Comparison of ENCODE assay signal across 8 mouse cellular contexts in the genomic region with DNA sequence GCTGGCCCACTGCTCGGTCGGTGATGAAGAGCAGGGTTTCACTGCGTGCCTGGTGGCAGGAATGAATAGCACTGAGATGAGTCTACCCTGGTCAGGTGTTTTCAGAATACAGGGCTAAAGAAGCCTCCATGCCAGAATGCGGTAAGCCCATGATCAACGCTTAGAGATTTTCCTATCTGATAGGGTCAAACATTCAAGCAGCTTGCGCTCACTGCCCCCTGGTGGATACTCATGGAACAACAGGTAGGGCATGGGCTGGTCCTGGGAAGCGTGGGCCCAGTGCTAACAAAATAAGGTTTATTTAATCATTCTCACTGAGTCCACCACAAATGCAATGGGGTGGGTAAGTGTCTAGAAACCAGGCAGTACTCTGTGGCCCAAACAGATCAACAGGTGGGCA. TPM values are rescaled to one million over a fixed set of nuclear protein-coding genes. Genes with fewer than 3 reads are reported as not detected.
DNase-seq lines count a peak whose midpoint lies in the region; ATAC-seq and TF ChIP-seq lines count a peak whose summit lies in the region.

No protein-coding gene starts in this region.

- in situ Hi-C loops in CH12.LX (cut with MboI; ENCODE audit: low pct_ligation_motif_present, low pct_unique_long_range_greater_than_20kb, low sequenced_read_pairs), result loop anchor here (5.0 kb wide), 1 partner anchor 95 kb away; a partner anchor contains a TSS

- no peak overlapping the region for H3K9ac ChIP-seq in CH12.LX (ENCODE audit: insufficient read depth, low read depth)
- no peak overlapping the region for H3K9ac ChIP-seq in embryonic facial prominence, embryonic 11.5 days (replicated peaks; ENCODE audit: low read length)

- dilution Hi-C loops in CH12.LX (cut with MboI; ENCODE audit: extremely low pct_ligation_motif_present, extremely low pct_unique_long_range_greater_than_20kb, low sequenced_read_pairs), result no loop called here

- peak; percentile 77 for DNase-seq in CH12.LX (ENCODE audit: extremely low read depth)
- peak; percentile 77 to 84 for DNase-seq in adrenal gland, postnatal 36 days
- DNase-seq in embryonic facial prominence, embryonic 11.5 days (ENCODE audit: low spot score), result peak; percentile 78
- peak; percentile 77 to 89 for DNase-seq in heart, postnatal 10 days
- DNase-seq in kidney, postnatal 36 days, result peak; percentile 60 to 90
- DNase-seq in lung, adult 2 months, result peak; percentile 79
- peak; percentile 65 for DNase-seq in ovary, postnatal 36 days (ENCODE audit: low spot score)
- peak; percentile 78 for DNase-seq in thymus, postnatal 14 days

- no peaks in the 10 kb centered on the region for H3K9me3 ChIP-seq in CH12.LX (replicated peaks; ENCODE audit: low read length)
- no peaks in the 10 kb centered on the region for H3K9me3 ChIP-seq in embryonic facial prominence, embryonic 11.5 days (replicated peaks; ENCODE audit: control insufficient read depth, low read length)

- intact Hi-C loops in heart, postnatal 10 days (cut with DNase I), result loop anchor here (1.0 to 10.0 kb wide), 5 partner anchors 35 to 192 kb away; a partner anchor contains a TSS

- 28% methylated on average over 7 of the region's 7 CpGs for WGBS in embryonic facial prominence, embryonic 11.5 days
- WGBS in lung, adult 2 months, result 31% methylated on average over 7 of the region's 7 CpGs

- H3K27me3 ChIP-seq in CH12.LX (replicated peaks), result peaks cover 9% of the 10 kb centered on the region
- no peaks in the 10 kb centered on the region for H3K27me3 ChIP-seq in embryonic facial prominence, embryonic 11.5 days (ENCODE audit: control insufficient read depth, insufficient read depth, low read length)

- TF ChIP-seq EP300 in CH12.LX (IDR thresholded peaks at IDR 0.05; ENCODE audit: low read length), result no peak

- H3K79me2 ChIP-seq in CH12.LX (replicated peaks; ENCODE audit: control insufficient read depth, extremely low read depth, insufficient read depth, poor library complexity, severe bottlenecking), result no peaks in the 10 kb centered on the region

- ATAC-seq in embryonic facial prominence, embryonic 11.5 days (replicated peaks; ENCODE audit: insufficient number of reproducible peaks, low FRiP score, low TSS enrichment, low read depth), result no peak

- H3K27ac ChIP-seq in CH12.LX (ENCODE audit: insufficient read depth, low read depth), result no peak overlapping the region
- no peak overlapping the region for H3K27ac ChIP-seq in embryonic facial prominence, embryonic 11.5 days (replicated peaks; ENCODE audit: low read depth, low read length)

- H3K4me1 ChIP-seq in CH12.LX (ENCODE audit: control insufficient read depth in 1 of 2, insufficient read depth in 2 of 2), result no peaks in the 10 kb centered on the region
- no peaks in the 10 kb centered on the region for H3K4me1 ChIP-seq in embryonic facial prominence, embryonic 11.5 days (ENCODE audit: control insufficient read depth, insufficient read depth, low read length)
- no peaks in the 10 kb centered on the region for H3K4me1 ChIP-seq in lung, adult 2 months (ENCODE audit: control insufficient read depth, insufficient read depth, low read length)

- peak; percentile 68 for TF ChIP-seq RAD21 in CH12.LX (IDR thresholded peaks at IDR 0.05; ENCODE audit: low read depth, low read length)

- H3K4me3 ChIP-seq in CH12.LX (replicated peaks in 1 of 3; ENCODE audit: low read depth in 2 of 3, low read length in 2 of 3, poor library complexity in 1 of 3), result no peak overlapping the region
- H3K4me3 ChIP-seq in embryonic facial prominence, embryonic 11.5 days (ENCODE audit: low read depth, low read length), result no peak overlapping the region
- H3K4me3 ChIP-seq in lung, adult 2 months (replicated peaks; ENCODE audit: extremely low read depth, low read depth, low read length), result no peak overlapping the region

- no peaks in the 10 kb centered on the region for H3K36me3 ChIP-seq in CH12.LX (replicated peaks in 1 of 2; ENCODE audit: control insufficient read depth in 1 of 2, insufficient read depth in 1 of 2, low read length in 1 of 2)
- no peaks in the 10 kb centered on the region for H3K36me3 ChIP-seq in embryonic facial prominence, embryonic 11.5 days (replicated peaks; ENCODE audit: control insufficient read depth, insufficient read depth, low read depth, low read length)

- no peak overlapping the region for H3K4me2 ChIP-seq in CH12.LX (ENCODE audit: insufficient read depth, low read depth, poor library complexity, severe bottlenecking)
- no peak overlapping the region for H3K4me2 ChIP-seq in embryonic facial prominence, embryonic 11.5 days (ENCODE audit: low read depth, low read length)

- TF ChIP-seq CTCF in CH12.LX (conservative IDR thresholded peaks at IDR 0.05 in 1 of 2, IDR thresholded peaks at IDR 0.05 in 1 of 2; ENCODE audit: low read depth in 2 of 2, low read length in 2 of 2), result peak; percentile 90 to 99
- peak; percentile 91 for TF ChIP-seq CTCF in lung, adult 2 months (IDR thresholded peaks at IDR 0.05; ENCODE audit: insufficient read depth, low read length)

- TF ChIP-seq POLR2A in CH12.LX (IDR thresholded peaks at IDR 0.05; ENCODE audit: low read depth, low read length), result no peak
- TF ChIP-seq POLR2A in lung, adult 2 months (IDR thresholded peaks at IDR 0.05; ENCODE audit: borderline replicate concordance, extremely low read depth, low read depth, low read length), result no peak

TF ChIP-seq in CH12.LX, 34 proteins besides CTCF, POLR2A, EP300 and RAD21:
- TF ChIP-seq MYC (IDR thresholded peaks at IDR 0.05; ENCODE audit: low read depth, low read length), result no peak
- peak; percentile 60 for TF ChIP-seq SMC3 (IDR thresholded peaks at IDR 0.05; ENCODE audit: low read depth, low read length)

RNA-seq across cellular contexts. Expression of a gene that starts 18.6 kb away (rescaled TPM):
- not detected in 2 replicates for total RNA-seq in CH12.LX (2012; rRNA removed)
- total RNA-seq in CH12.LX (2014; rRNA removed), result not detected in 2 replicates
- polyA plus RNA-seq in CH12.LX (2012; ENCODE audit: insufficient read length, low read depth), result not detected in 2 replicates
- total RNA-seq in adrenal gland, postnatal 36 days (2021), result 10 to 100 TPM in 1 of 2 experiments, 1 to 10 TPM in 1; 4.7 to 11.3 TPM
- polyA plus RNA-seq in embryonic facial prominence, embryonic 11.5 days (2014; fragmentation: Nextera tagmentation; extraction: Ambion mirVana), result 2.2 and 2.9 TPM in 2 replicates
- 10 to 100 TPM; 15.4 to 15.8 TPM for total RNA-seq in heart, postnatal 10 days (2021)
- 35.1 and 62.4 TPM in 2 replicates for polyA plus RNA-seq in lung, adult 2 months (2012; rRNA removed)

RNA-seq across cellular contexts. Expression of a gene that starts 35.9 kb away (rescaled TPM):
- total RNA-seq in CH12.LX (2012; rRNA removed) (not detected in 2 replicates), CH12.LX (2014; rRNA removed) (not detected in 2 replicates)
- not detected in 2 replicates for polyA plus RNA-seq in CH12.LX (2012; ENCODE audit: insufficient read length, low read depth)
- total RNA-seq in adrenal gland, postnatal 36 days (2021), result 1 to 10 TPM; 2.1 TPM
- polyA plus RNA-seq in embryonic facial prominence, embryonic 11.5 days (2014; fragmentation: Nextera tagmentation; extraction: Ambion mirVana), result 28.0 and 30.0 TPM in 2 replicates
- 10 to 100 TPM; 10.2 to 11.3 TPM for total RNA-seq in heart, postnatal 10 days (2021)
- 3.7 and 3.8 TPM in 2 replicates for polyA plus RNA-seq in lung, adult 2 months (2012; rRNA removed)

RNA-seq across cellular contexts. Expression of a gene that starts 59.1 kb away (rescaled TPM):
- 41.6 and 43.0 TPM in 2 replicates for total RNA-seq in CH12.LX (2012; rRNA removed)
- 60.3 and 68.8 TPM in 2 replicates for total RNA-seq in CH12.LX (2014; rRNA removed)
- polyA plus RNA-seq in CH12.LX (2012; ENCODE audit: insufficient read length, low read depth), result 66.8 and 78.7 TPM in 2 replicates
- total RNA-seq in adrenal gland, postnatal 36 days (2021), result 10 to 100 TPM; 42.7 to 43.1 TPM
- 62.2 and 68.5 TPM in 2 replicates for polyA plus RNA-seq in embryonic facial prominence, embryonic 11.5 days (2014; fragmentation: Nextera tagmentation; extraction: Ambion mirVana)
- total RNA-seq in heart, postnatal 10 days (2021), result 10 to 100 TPM; 29.5 to 31.4 TPM
- 3.2 and 6.0 TPM in 2 replicates for polyA plus RNA-seq in lung, adult 2 months (2012; rRNA removed)

Comparison
In these comparisons a context has a peak if more than half of its experiments do, and no peak if none do; other contexts are left out.
1. RNA of a gene that starts 18.6 kb away (total RNA-seq): 15.4 to 15.8 TPM in heart, postnatal 10 days and 4.7 to 11.3 TPM in adrenal gland, postnatal 36 days; not detected in CH12.LX; every median in the first group is over 4 times any median in the second.
2. Peak in every context shown above with its lines, with median percentiles within 50 percentile points of each other: DNase-seq.